Mouse (Mus musculus) kidney, embryonic 15.5 days (tissue): ENCODE measurements around the gene Zfp819. TPM values are rescaled to one million over a fixed set of nuclear protein-coding genes. Genes with fewer than 3 reads are reported as not detected.
"Not testable (repeated sequence)": the region's sequence is repeated elsewhere in the genome, so short reads cannot be mapped to it uniquely, and the experiment has no call there.

Source experiments
- ATAC-seq: fragments of 200-750 bp; cut with Nextera tagmentation; replicated peaks from 2 replicates; pipeline ENCODE4 v1.8.0; 2017; ENCODE audit warnings: moderate TSS enrichment; ENCODE audit not compliant: low FRiP score
- H3K27ac ChIP-seq: fragments of 300-500 bp; sonication (generic); 2 replicates; pipeline ENCODE4 v1.5.1; 2015; ENCODE audit warnings: mild to moderate bottlenecking, inconsistent platforms
- H3K27me3 ChIP-seq: fragments of 300-500 bp; sonication (generic); 2 replicates; pipeline ENCODE4 v1.6.1; 2015; ENCODE audit warnings: inconsistent platforms
- H3K36me3 ChIP-seq: fragments of 300-500 bp; sonication (generic); 2 replicates; pipeline ENCODE4 v1.6.1; 2015; ENCODE audit warnings: inconsistent platforms
- H3K4me1 ChIP-seq: fragments of 300-500 bp; sonication (generic); 2 replicates; pipeline ENCODE4 v1.6.1; 2015; ENCODE audit warnings: inconsistent platforms
- H3K4me2 ChIP-seq: fragments of 300-500 bp; sonication (generic); 2 replicates; pipeline ENCODE4 v1.6.1; 2015; ENCODE audit warnings: moderate library complexity, mild to moderate bottlenecking, inconsistent platforms
- H3K4me3 ChIP-seq: fragments of 300-500 bp; sonication (generic); replicated peaks from 2 replicates; pipeline ENCODE4 v1.5.1; 2015; ENCODE audit warnings: mild to moderate bottlenecking, inconsistent platforms
- H3K9ac ChIP-seq: fragments of 300-500 bp; sonication (generic); 2 replicates; pipeline ENCODE4 v1.6.1; 2015; ENCODE audit warnings: mild to moderate bottlenecking, inconsistent platforms
- H3K9me3 ChIP-seq: fragments of 300-500 bp; sonication (generic); replicated peaks from 2 replicates; pipeline ENCODE4 v1.6.1; 2016; ENCODE audit warnings: inconsistent platforms
- WGBS: fragments of 180-500 bp; shearing (Covaris S2); methylation state at CpG from one replicate; pipeline ENCODE4 v1.1.7; 2015; ENCODE audit warnings: mixed read lengths; 5-methylcytosine and 5-hydroxymethylcytosine counted together
- polyA plus RNA-seq: library from polyadenylated mRNA; unstranded; fragments of >200 nt; fragmentation: Nextera tagmentation; extraction: Ambion mirVana; gene quantifications from 2 replicates; pipeline ENCODE4 v1.2.1, GENCODE M21; 2015

Gene Zfp819
- polyA plus RNA-seq, 1 experiment from 2014 or later, result not detected

GRCm38 (mm10) chr7:43654519-43654918 lies 47.5 kb downstream of the Zfp819 start:
- ATAC-seq, result no peak
- Histone ChIP-seq H3K9ac (no peak overlapping the region), H3K4me3 (no peak overlapping the region), H3K4me1 (no peaks in the 10 kb centered on the region), H3K4me2 (no peak overlapping the region), H3K36me3 (no peaks in the 10 kb centered on the region), H3K9me3 (no peaks in the 10 kb centered on the region), H3K27ac (no peak overlapping the region), H3K27me3 (no peaks in the 10 kb centered on the region)
- 70% methylated on average over 3 of the region's 3 CpGs for WGBS

DNA sequence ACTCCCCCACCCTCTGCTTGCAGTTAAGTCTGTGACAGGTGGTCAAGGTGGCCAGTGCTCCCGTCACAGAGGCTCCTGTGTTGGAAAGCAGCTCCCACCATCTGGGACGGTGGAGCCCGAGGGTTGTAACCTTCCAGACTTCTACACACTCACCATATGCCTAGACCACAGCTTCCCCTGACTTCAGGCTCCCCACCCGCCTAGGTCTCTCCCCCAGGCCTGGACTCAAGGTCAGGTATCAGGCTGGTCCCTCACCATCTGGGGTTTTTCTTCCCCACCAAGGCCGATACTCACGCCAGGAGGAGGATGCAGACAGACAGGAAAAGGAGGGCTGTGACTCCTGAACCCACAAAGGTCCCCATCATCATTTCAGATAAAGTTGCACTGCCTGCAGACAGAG lies 49.3 kb downstream of the Zfp819 start:
- no peak overlapping the region for H3K9ac ChIP-seq
- H3K36me3 ChIP-seq, result no peaks in the 10 kb centered on the region
- no peak overlapping the region for H3K4me3 ChIP-seq
- ATAC-seq, result no peak
- no peak overlapping the region for H3K4me2 ChIP-seq
- H3K27me3 ChIP-seq, result no peaks in the 10 kb centered on the region
- H3K9me3 ChIP-seq, result no peaks in the 10 kb centered on the region
- no peak overlapping the region for H3K27ac ChIP-seq
- WGBS, result 34% methylated on average over 6 of the region's 6 CpGs
- H3K4me1 ChIP-seq, result no peaks in the 10 kb centered on the region

- Histone ChIP-seq H3K9me3 (no peaks in the 10 kb centered on the region), H3K9ac (no peak within 1 kb of the TSS), H3K27me3 (no peaks in the 10 kb centered on the region), H3K4me1 (no peaks in the 10 kb centered on the region), H3K4me3 (no peak within 1 kb of the TSS), H3K4me2 (no peak within 1 kb of the TSS), H3K27ac (no peak within 1 kb of the TSS), H3K36me3 (no peaks in the 10 kb centered on the region)
- ATAC-seq, result no peak
- WGBS, result 87% methylated on average over 1 of the region's 1 CpGs
Observed at GRCm38 (mm10) chr7:43660002-43660401, 53.0 kb downstream of the Zfp819 start, which contains the start of gene Siglece. Gene Siglece, minus strand, starts transcription at chr7:43660161.

- Histone ChIP-seq H3K9me3 (no peaks in the 10 kb centered on the region), H3K4me2 (no peak overlapping the region), H3K4me3 (no peak overlapping the region), H3K27ac (no peak overlapping the region), H3K36me3 (no peaks in the 10 kb centered on the region), H3K27me3 (no peaks in the 10 kb centered on the region), H3K4me1 (no peaks in the 10 kb centered on the region), H3K9ac (no peak overlapping the region)
- ATAC-seq, result no peak
- WGBS, result 93% methylated on average over 1 of the region's 1 CpGs
Observed at GRCm38 (mm10) chr7:43662804-43663203, 55.8 kb downstream of the Zfp819 start.

GRCm38 (mm10) chr7:43667221-43667620 lies 60.3 kb downstream of the Zfp819 start:
- ATAC-seq, H3K27ac ChIP-seq, H3K9ac ChIP-seq, H3K4me3 ChIP-seq, H3K4me2 ChIP-seq, H3K36me3 ChIP-seq, H3K4me1 ChIP-seq, H3K27me3 ChIP-seq, H3K9me3 ChIP-seq: not testable (repeated sequence)
- WGBS, result 89% methylated on average over 4 of the region's 4 CpGs

Other genes starting within 250 kb of the Zfp819 start
- gene Siglecg, start 199.0 kb upstream of the Zfp819 start, polyA plus RNA-seq, result 1.8 and 2.0 TPM in 2 replicates
- gene Lim2, start 179.5 kb upstream of the Zfp819 start, polyA plus RNA-seq, result not detected in 2 replicates
- gene Nkg7, start 170.1 kb upstream of the Zfp819 start, polyA plus RNA-seq, result 0.32 TPM in 1 of 2 replicates, not detected in the other
- not detected in 2 replicates for gene Cldnd2, start 166.4 kb upstream of the Zfp819 start, polyA plus RNA-seq
- 348 and 355 TPM in 2 replicates for gene Etfb, start 163.1 kb upstream of the Zfp819 start, polyA plus RNA-seq
- 0.35 and 0.66 TPM in 2 replicates for gene Gm45233, start 163.0 kb upstream of the Zfp819 start, polyA plus RNA-seq
- gene Vsig10l, start 144.0 kb upstream of the Zfp819 start, polyA plus RNA-seq, result 4.6 and 5.4 TPM in 2 replicates
- gene Iglon5, start 117.1 kb upstream of the Zfp819 start, polyA plus RNA-seq, result 0.40 and 0.45 TPM in 2 replicates
- gene 4931406B18Rik, start 101.2 kb upstream of the Zfp819 start, polyA plus RNA-seq, result not detected in 2 replicates
- gene Cd33, start 62.7 kb upstream of the Zfp819 start, polyA plus RNA-seq, result 0.75 and 1.1 TPM in 2 replicates
- 3.7 TPM in 2 replicates for gene Zfp658, start 44.9 kb upstream of the Zfp819 start, polyA plus RNA-seq
- gene Zfp719, start 27.6 kb upstream of the Zfp819 start, polyA plus RNA-seq, result 12.4 and 12.6 TPM in 2 replicates
- not detected in 2 replicates for gene Ceacam18, start 27.5 kb downstream of the Zfp819 start, polyA plus RNA-seq
- gene Siglece, start 53.0 kb downstream of the Zfp819 start, polyA plus RNA-seq, result 0.66 and 0.77 TPM in 2 replicates
- 15.3 and 16.8 TPM in 2 replicates for gene Ctu1, start 64.8 kb downstream of the Zfp819 start, polyA plus RNA-seq
- gene Klk14, start 83.2 kb downstream of the Zfp819 start, polyA plus RNA-seq, result not detected in 2 replicates
- 0.47 and 0.64 TPM in 2 replicates for gene Klk13, start 105.4 kb downstream of the Zfp819 start, polyA plus RNA-seq
- not detected in 2 replicates for gene Klk12, start 161.7 kb downstream of the Zfp819 start, polyA plus RNA-seq
- gene Klk11, start 167.4 kb downstream of the Zfp819 start, polyA plus RNA-seq, result 0.14 and 1.0 TPM in 2 replicates
- 0.58 and 2.3 TPM in 2 replicates for gene Klk10, start 173.9 kb downstream of the Zfp819 start, polyA plus RNA-seq
- gene Klk9, start 184.7 kb downstream of the Zfp819 start, polyA plus RNA-seq, result 0.22 and 0.23 TPM in 2 replicates
- 29.0 and 32.5 TPM in 2 replicates for gene Klk8, start 190.4 kb downstream of the Zfp819 start, polyA plus RNA-seq
- gene Klk7, start 204.1 kb downstream of the Zfp819 start, polyA plus RNA-seq, result 0.08 TPM in 1 of 2 replicates, not detected in the other
- 0.18 TPM in 1 of 2 replicates, not detected in the other for gene Klk6, start 217.3 kb downstream of the Zfp819 start, polyA plus RNA-seq
- not detected in 2 replicates for gene Klk5, start 234.8 kb downstream of the Zfp819 start, polyA plus RNA-seq